Mouse (Mus musculus) heart, adult 2 months (tissue): Measurements from ENCODE around the gene Smim24. TPM values are rescaled to one million over a fixed set of nuclear protein-coding genes. Genes with fewer than 3 reads are reported as not detected.

Experiments used
- DNase-seq, 2 experiments: peaks; one replicate each; pipeline ENCODE4 v3.0.0; 2021
- H3K27ac ChIP-seq: fragments of 200-600 bp; 2 replicates; pipeline ENCODE4 v1.8.1; 2022
- H3K27me3 ChIP-seq: fragments of 200-500 bp; 2 replicates; pipeline ENCODE4 v1.6.1; 2012; ENCODE audit warnings: mild to moderate bottlenecking, low read length, inconsistent platforms, mixed read lengths; ENCODE audit not compliant: control insufficient read depth, insufficient read depth
- H3K36me3 ChIP-seq: fragments of 200-500 bp; 2 replicates; pipeline ENCODE4 v1.6.1; 2012; ENCODE audit warnings: low read length, inconsistent platforms; ENCODE audit not compliant: control insufficient read depth, insufficient read depth
- H3K4me1 ChIP-seq: fragments of 200-500 bp; 2 replicates; pipeline ENCODE4 v1.6.1; 2011; ENCODE audit warnings: low read length; ENCODE audit not compliant: control insufficient read depth, insufficient read depth
- H3K4me3 ChIP-seq: fragments of 200-600 bp; 2 replicates; pipeline ENCODE4 v1.8.1; 2022
- H3K79me2 ChIP-seq: fragments of 200-500 bp; replicated peaks from 2 replicates; pipeline ENCODE4 v1.6.1; 2012; ENCODE audit warnings: mild to moderate bottlenecking, inconsistent platforms, low read length, moderate library complexity, mixed read lengths; ENCODE audit not compliant: control insufficient read depth, insufficient read depth
- H3K9ac ChIP-seq: fragments of 200-500 bp; 2 replicates; pipeline ENCODE4 v1.6.1; 2012; ENCODE audit warnings: low read depth, mild to moderate bottlenecking, control low read depth, inconsistent platforms, low read length, mixed read lengths
- CTCF ChIP-seq: fragments of 200-600 bp; IDR thresholded peaks from 2 replicates; pipeline ENCODE4 v1.8.1; 2022; ENCODE audit warnings: antibody characterized with exemption, mild to moderate bottlenecking, moderate library complexity
- EP300 ChIP-seq: fragments of 200-500 bp; IDR thresholded peaks from 2 replicates; pipeline ENCODE4 v1.6.1; 2011; ENCODE audit warnings: low read depth, low read length, control low read depth; ENCODE audit not compliant: insufficient read depth
- POLR2A ChIP-seq: fragments of 200-500 bp; IDR thresholded peaks from 2 replicates; pipeline ENCODE4 v1.6.1; 2011; ENCODE audit warnings: mild to moderate bottlenecking, low read depth, low read length, control low read depth; ENCODE audit not compliant: insufficient read depth
- WGBS: fragments of 180-500 bp; shearing (Covaris S2); methylation state at CpG from one replicate; pipeline ENCODE4 v1.1.7; 2018; 5-methylcytosine and 5-hydroxymethylcytosine counted together
- intact Hi-C: fragments of 180-260 bp; cut with DNase I; formaldehyde crosslinking; loops from one replicate; pipeline ENCODE4 v1.15.1; 2025
- polyA plus RNA-seq: library from polyadenylated mRNA; depleted of rRNA; stranded (reverse); fragments of >200 nt; gene quantifications from 2 replicates; pipeline ENCODE4 v1.2.3, GENCODE M21; 2012
- total RNA-seq, 2 experiments: library from RNA; stranded (reverse); gene quantifications; 2 replicates each; pipeline ENCODE4 v1.2.3; 2021

Smim24 gene
- total and polyA plus RNA-seq, 3 experiments: 2.0 to 8.3 (median 2.3) TPM

- WGBS: 11% methylated on average over 18 of the region's 18 CpGs
- TF ChIP-seq POLR2A (0 out of 2 replicates have a peak, but pooled peaks have one; percentile 22), EP300 (no peak)
- Histone ChIP-seq H3K9ac (peak overlapping the region; percentile 20; the same call in 1 of the 2 replicates), H3K4me1 (peaks cover 21% of the 10 kb centered on the region), H3K4me3 (no peak overlapping the region), H3K27ac (peak overlapping the region; percentile 83), H3K27me3 (no peaks in the 10 kb centered on the region), H3K79me2 (no peaks in the 10 kb centered on the region), H3K36me3 (no peaks in the 10 kb centered on the region; the same call in none of the 2 replicates)
- intact Hi-C loops: no loop called here
- DNase-seq: peak; percentile 85 to 90
Measured at GRCm38 (mm10) chr10:81401521-81402226, 8.8 kb downstream of the Smim24 start.

DNA sequence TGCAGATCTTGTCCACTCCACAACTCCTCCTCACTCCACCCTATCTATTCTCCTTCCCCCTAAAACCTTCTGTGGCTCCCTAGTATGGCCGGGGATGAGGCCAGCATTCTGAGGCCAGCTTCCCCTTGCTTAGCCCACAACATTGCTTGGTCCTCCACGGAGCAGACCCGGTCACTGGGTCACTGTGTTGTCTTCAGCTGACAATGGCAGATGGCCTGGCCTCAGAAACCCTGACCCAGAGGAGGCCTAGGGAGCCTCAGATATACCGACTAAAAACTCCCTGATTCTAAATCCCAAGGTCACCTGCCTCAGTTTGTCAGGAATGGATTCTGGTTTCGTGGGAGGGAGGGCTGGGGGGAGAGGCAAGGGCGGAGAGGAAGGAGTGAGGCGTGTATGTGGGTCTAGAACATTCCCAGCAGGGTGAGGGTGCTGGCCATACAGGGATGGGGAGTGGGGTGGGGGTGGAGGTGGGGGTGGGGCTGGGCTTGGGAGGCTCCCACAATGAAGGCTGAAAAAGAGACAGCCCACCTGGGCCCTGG lies 9.4 kb downstream of the Smim24 start:
- Histone ChIP-seq H3K27ac (peak overlapping the region; percentile 83), H3K36me3 (no peaks in the 10 kb centered on the region; the same call in none of the 2 replicates), H3K27me3 (no peaks in the 10 kb centered on the region), H3K9ac (no peak overlapping the region), H3K4me1 (peaks cover 22% of the 10 kb centered on the region), H3K4me3 (no peak overlapping the region), H3K79me2 (no peaks in the 10 kb centered on the region)
- DNase-seq: no peak
- intact Hi-C loops: no loop called here
- TF ChIP-seq CTCF (no peak), EP300 (no peak), POLR2A (no peak)
- 27% methylated on average over 7 of the region's 7 CpGs for WGBS

DNA sequence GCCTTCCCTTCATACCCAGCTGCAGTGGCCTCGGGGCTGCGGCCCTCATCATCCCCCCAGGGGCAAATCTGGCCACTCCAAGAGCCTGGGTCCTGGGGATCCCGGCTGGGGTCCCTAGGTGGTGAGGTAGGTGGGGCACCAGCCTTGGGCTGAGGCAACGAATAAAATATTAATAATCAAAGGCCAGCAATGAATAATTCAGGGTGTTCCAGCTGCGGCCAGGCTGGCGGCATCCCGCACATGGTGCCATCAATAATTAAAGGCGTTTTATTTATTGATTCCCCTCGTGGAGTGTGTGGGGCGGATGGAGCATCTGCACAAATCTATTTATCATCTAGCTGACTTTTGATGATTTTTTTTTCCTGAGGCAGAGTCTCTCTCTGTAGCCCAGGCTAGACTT lies 10.7 kb downstream of the Smim24 start:
- no peaks in the 10 kb centered on the region for H3K79me2 ChIP-seq
- intact Hi-C loops: no loop called here
- TF ChIP-seq CTCF (no peak), EP300 (no peak), POLR2A (no peak)
- H3K9ac ChIP-seq: no peak overlapping the region
- no peak for DNase-seq
- H3K36me3 ChIP-seq: peaks cover 8% of the 10 kb centered on the region
- no peak overlapping the region for H3K4me3 ChIP-seq
- peaks cover 30% of the 10 kb centered on the region for H3K4me1 ChIP-seq
- peak overlapping the region; percentile 17 for H3K27ac ChIP-seq
- H3K27me3 ChIP-seq: no peaks in the 10 kb centered on the region
- 83% methylated on average over 10 of the region's 10 CpGs for WGBS

DNA sequence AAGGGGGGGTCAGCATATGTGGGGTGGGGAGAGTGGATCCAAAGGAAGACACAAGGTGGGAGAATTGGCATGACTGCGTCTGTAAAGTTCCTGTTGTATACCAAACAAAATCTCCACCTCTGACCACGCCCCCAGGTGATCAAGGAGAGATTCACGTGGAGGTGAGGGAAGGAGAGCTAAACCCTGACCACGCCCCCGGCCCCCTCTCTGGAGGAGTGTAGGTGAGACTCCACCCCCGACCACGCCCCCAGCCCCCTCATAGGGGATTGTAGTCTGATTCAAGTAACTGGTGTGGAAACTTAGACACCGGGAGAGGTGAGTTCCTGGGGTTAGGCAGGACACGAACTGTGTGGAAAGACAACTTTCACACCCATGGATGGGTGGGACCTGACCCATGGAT lies 11.2 kb downstream of the Smim24 start:
- Histone ChIP-seq H3K36me3 (peaks cover 9% of the 10 kb centered on the region), H3K4me3 (no peak overlapping the region), H3K79me2 (no peaks in the 10 kb centered on the region), H3K4me1 (peaks cover 33% of the 10 kb centered on the region), H3K9ac (no peak overlapping the region), H3K27ac (peak overlapping the region; percentile 68; the same call in 1 of the 2 replicates), H3K27me3 (no peaks in the 10 kb centered on the region)
- WGBS: 51% methylated on average over 9 of the region's 9 CpGs
- intact Hi-C loops: loop anchor here (2.0 kb wide), 1 partner anchor 13 kb away; no protein-coding TSS in a partner anchor
- DNase-seq: no peak
- TF ChIP-seq POLR2A (no peak), CTCF (no peak), EP300 (no peak)

DNA sequence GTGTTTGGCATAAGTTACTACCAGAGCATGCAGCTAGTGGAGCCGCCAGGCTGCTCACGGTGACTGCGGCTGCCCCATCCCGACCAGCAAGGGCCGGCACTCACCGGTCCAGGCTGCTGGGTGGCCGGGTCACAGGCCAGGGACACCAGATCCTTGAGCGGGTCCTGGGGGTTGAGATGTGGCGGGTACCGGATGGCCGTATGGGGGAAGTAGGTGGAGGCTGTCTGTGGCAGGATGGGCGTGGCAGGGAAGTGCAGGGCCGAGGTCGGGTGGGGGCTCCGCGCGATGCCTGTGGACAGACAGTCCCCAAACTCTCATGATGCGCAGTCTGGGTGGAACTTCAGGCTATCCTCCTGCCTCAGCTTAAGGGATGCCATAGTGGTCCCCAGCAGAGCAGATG lies 11.9 kb downstream of the Smim24 start:
- Histone ChIP-seq H3K36me3 (peaks cover 11% of the 10 kb centered on the region), H3K9ac (peak overlapping the region; percentile 10; the same call in 1 of the 2 replicates), H3K4me3 (no peak overlapping the region), H3K27ac (peak overlapping the region; percentile 68), H3K79me2 (no peaks in the 10 kb centered on the region), H3K4me1 (peaks cover 36% of the 10 kb centered on the region), H3K27me3 (no peaks in the 10 kb centered on the region)
- DNase-seq: peak in 1 of 2 experiments; percentile 71
- intact Hi-C loops: loop anchor here (2.0 to 5.0 kb wide), 2 partner anchors 14 to 38 kb away; no protein-coding TSS in a partner anchor
- WGBS: 42% methylated on average over 18 of the region's 18 CpGs
- TF ChIP-seq CTCF (no peak), EP300 (0 out of 2 replicates have a peak, but pooled peaks have one; percentile 20), POLR2A (no peak)

- 53% methylated on average over 13 of the region's 13 CpGs for WGBS
- Histone ChIP-seq H3K36me3 (peaks cover 11% of the 10 kb centered on the region), H3K27ac (peak overlapping the region; percentile 91), H3K27me3 (no peaks in the 10 kb centered on the region), H3K4me1 (peaks cover 45% of the 10 kb centered on the region), H3K4me3 (no peak overlapping the region), H3K9ac (no peak overlapping the region), H3K79me2 (no peaks in the 10 kb centered on the region)
- TF ChIP-seq EP300: 0 out of 2 replicates have a peak, but pooled peaks have one; percentile 33
- TF ChIP-seq POLR2A: no peak
- TF ChIP-seq CTCF: peak; percentile 88
- intact Hi-C loops: loop anchor here (2.0 to 5.0 kb wide), 2 partner anchors 15 to 37 kb away; no protein-coding TSS in a partner anchor
- peak; percentile 64 to 73 for DNase-seq
Measured at GRCm38 (mm10) chr10:81405588-81406201, 12.8 kb downstream of the Smim24 start.
